Mouse (Mus musculus): Measurements from ENCODE around the gene Gm3072. TPM values are rescaled to one million over a fixed set of nuclear protein-coding genes. Genes with fewer than 3 reads are reported as not detected.
"Not testable (repeated sequence)": the region's sequence is repeated elsewhere in the genome, so short reads cannot be mapped to it uniquely, and the experiment has no call there.

Gene Gm3072
- not detected in 2 replicates for polyA plus RNA-seq (2015; fragmentation: Nextera tagmentation; extraction: Ambion mirVana)

- not testable (repeated sequence) for H3K4me3 ChIP-seq; H3K4me1 ChIP-seq; H3K4me2 ChIP-seq; H3K27me3 ChIP-seq; H3K36me3 ChIP-seq (ENCODE audit: poor library complexity, severe bottlenecking); H3K9ac ChIP-seq; H3K9me3 ChIP-seq (replicated peaks); H3K27ac ChIP-seq; ATAC-seq
- 88% methylated on average over 1 of the region's 2 CpGs for WGBS
These were observed at the start of gene Gm3072 for GRCm38 (mm10) chr14:41624512-41624911. Gm3072 (minus strand) TSS chr14:41624612.

DNA sequence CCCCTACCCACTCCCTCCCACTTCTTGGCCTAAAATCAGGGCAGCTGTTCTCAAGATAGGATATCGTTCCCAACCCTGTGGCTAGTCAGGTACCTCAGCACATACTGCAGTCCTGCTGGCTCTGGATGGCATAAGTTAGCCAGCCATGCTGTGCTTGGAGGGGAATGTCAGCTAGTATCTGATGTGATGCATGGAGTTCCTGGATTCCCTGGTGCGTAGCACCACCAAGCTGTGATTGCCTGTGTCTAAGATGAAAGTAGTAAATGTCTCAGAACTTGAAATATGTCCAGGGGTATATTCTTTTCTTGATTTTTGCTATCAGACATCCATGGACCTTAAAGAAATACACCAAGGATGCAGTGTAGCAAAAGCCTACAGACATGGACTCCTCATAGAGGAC is 23.8 kb upstream of the Gm3072 start:
- ATAC-seq; H3K36me3 ChIP-seq (ENCODE audit: poor library complexity, severe bottlenecking); H3K27ac ChIP-seq; H3K4me1 ChIP-seq; H3K9ac ChIP-seq; H3K4me2 ChIP-seq; H3K27me3 ChIP-seq; H3K4me3 ChIP-seq; H3K9me3 ChIP-seq (replicated peaks): not testable (repeated sequence)
- 90% methylated on average over 2 of the region's 2 CpGs for WGBS

GRCm38 (mm10) chr14:41646387-41646786 is 22.0 kb upstream of the Gm3072 start, which contains the start of gene Gm3676:
Gm3676 (minus strand) TSS chr14:41646487.
- H3K36me3 ChIP-seq (ENCODE audit: poor library complexity, severe bottlenecking); H3K4me1 ChIP-seq; H3K9ac ChIP-seq; H3K27me3 ChIP-seq; H3K4me2 ChIP-seq; H3K9me3 ChIP-seq (replicated peaks); ATAC-seq; H3K27ac ChIP-seq; H3K4me3 ChIP-seq: not testable (repeated sequence)
- no CpG with 5 or more reads among the region's 1 CpGs for WGBS

GRCm38 (mm10) chr14:41630144-41630543 is 5.7 kb upstream of the Gm3072 start:
- H3K9ac ChIP-seq; H3K9me3 ChIP-seq (replicated peaks); H3K4me3 ChIP-seq; H3K27ac ChIP-seq; H3K4me1 ChIP-seq; ATAC-seq; H3K27me3 ChIP-seq; H3K36me3 ChIP-seq (ENCODE audit: poor library complexity, severe bottlenecking); H3K4me2 ChIP-seq: not testable (repeated sequence)
- WGBS: 88% methylated on average over 9 of the region's 11 CpGs

GRCm38 (mm10) chr14:41622535-41622934 is 1.9 kb downstream of the Gm3072 start:
- not testable (repeated sequence) for H3K36me3 ChIP-seq (ENCODE audit: poor library complexity, severe bottlenecking); H3K9ac ChIP-seq; H3K27me3 ChIP-seq; H3K9me3 ChIP-seq (replicated peaks); H3K4me3 ChIP-seq; ATAC-seq; H3K4me2 ChIP-seq; H3K27ac ChIP-seq; H3K4me1 ChIP-seq
- WGBS: 95% methylated on average over 5 of the region's 5 CpGs

GRCm38 (mm10) chr14:41610690-41611089 is 13.7 kb downstream of the Gm3072 start:
- H3K36me3 ChIP-seq (ENCODE audit: poor library complexity, severe bottlenecking); H3K4me2 ChIP-seq; ATAC-seq; H3K4me1 ChIP-seq; H3K9me3 ChIP-seq (replicated peaks); H3K4me3 ChIP-seq; H3K27me3 ChIP-seq; H3K27ac ChIP-seq; H3K9ac ChIP-seq: not testable (repeated sequence)
- 85% methylated on average over 1 of the region's 1 CpGs for WGBS

DNA sequence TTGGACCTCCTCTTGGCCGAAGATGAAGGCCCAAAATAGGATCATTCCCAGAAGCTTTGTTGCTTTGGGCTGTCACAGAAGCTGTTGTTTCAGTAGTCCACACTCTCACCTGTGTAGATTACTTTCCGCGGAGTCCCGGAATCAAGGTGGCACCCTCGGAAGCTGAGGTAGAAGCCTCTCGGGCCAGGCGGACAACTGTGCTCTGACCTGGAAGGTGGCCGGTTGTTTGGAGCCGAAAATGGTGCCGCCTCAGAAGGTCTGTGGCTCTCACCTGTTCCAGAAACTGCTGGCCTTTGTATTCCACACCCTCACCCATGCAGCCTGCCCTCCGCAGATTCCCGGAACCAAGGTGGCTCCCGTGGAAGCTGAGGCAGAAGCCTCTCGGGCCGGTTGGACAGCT is 23.5 kb downstream of the Gm3072 start:
- not testable (repeated sequence) for H3K4me1 ChIP-seq; H3K27me3 ChIP-seq; ATAC-seq; H3K27ac ChIP-seq; H3K36me3 ChIP-seq (ENCODE audit: poor library complexity, severe bottlenecking); H3K4me3 ChIP-seq; H3K4me2 ChIP-seq; H3K9ac ChIP-seq; H3K9me3 ChIP-seq (replicated peaks)
- WGBS: 94% methylated on average over 15 of the region's 15 CpGs

GRCm38 (mm10) chr14:41586346-41586745 is 38.1 kb downstream of the Gm3072 start:
- not testable (repeated sequence) for H3K27ac ChIP-seq; ATAC-seq; H3K4me3 ChIP-seq; H3K4me1 ChIP-seq; H3K4me2 ChIP-seq; H3K9me3 ChIP-seq (replicated peaks); H3K9ac ChIP-seq; H3K36me3 ChIP-seq (ENCODE audit: poor library complexity, severe bottlenecking); H3K27me3 ChIP-seq
- 78% methylated on average over 1 of the region's 1 CpGs for WGBS

DNA sequence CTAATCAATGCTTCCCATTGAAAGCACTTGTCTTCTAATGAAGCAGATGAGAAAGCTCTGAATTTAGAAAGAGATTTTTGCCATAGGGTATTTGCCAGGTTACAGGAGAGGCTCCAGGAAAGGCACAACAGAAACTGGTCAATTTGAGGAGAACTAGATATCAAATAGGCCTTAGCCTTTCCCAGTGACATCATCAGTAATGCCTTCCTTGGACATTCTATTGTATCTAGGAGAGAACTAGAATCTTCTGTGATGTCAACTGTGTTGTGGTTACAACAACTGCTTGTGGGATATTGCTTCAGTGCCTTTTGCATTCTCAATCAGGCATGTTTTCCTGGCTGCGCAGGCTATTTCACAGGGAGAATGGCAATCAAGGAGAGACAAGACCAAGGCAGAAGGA is 51.5 kb downstream of the Gm3072 start, which contains the start of gene 1700049E17Rik2:
Gene 1700049E17Rik2, plus strand, starts transcription at position 301 of the 400 bp plus-strand sequence.
- not testable (repeated sequence) for H3K36me3 ChIP-seq (ENCODE audit: poor library complexity, severe bottlenecking); H3K4me3 ChIP-seq; H3K27me3 ChIP-seq; ATAC-seq; H3K4me1 ChIP-seq; H3K9me3 ChIP-seq (replicated peaks); H3K27ac ChIP-seq; H3K4me2 ChIP-seq; H3K9ac ChIP-seq
- no CpG with 5 or more reads among the region's 1 CpGs for WGBS

Other genes starting within 250 kb of the Gm3072 start
- not detected in 2 replicates for gene Gm7945, start 238.2 kb downstream of the Gm3072 start, polyA plus RNA-seq (2015; fragmentation: Nextera tagmentation; extraction: Ambion mirVana)
- gene Gm6482, start 216.3 kb downstream of the Gm3072 start, polyA plus RNA-seq (2015; fragmentation: Nextera tagmentation; extraction: Ambion mirVana): not detected in 2 replicates
- gene Gm7954, start 171.1 kb downstream of the Gm3072 start, polyA plus RNA-seq (2015; fragmentation: Nextera tagmentation; extraction: Ambion mirVana): not detected in 2 replicates
- not detected in 2 replicates for gene Gm3486, start 135.1 kb downstream of the Gm3072 start, polyA plus RNA-seq (2015; fragmentation: Nextera tagmentation; extraction: Ambion mirVana)
- gene Gm7970, start 69.0 kb downstream of the Gm3072 start, polyA plus RNA-seq (2015; fragmentation: Nextera tagmentation; extraction: Ambion mirVana): not detected in 2 replicates
- not detected in 2 replicates for gene 1700049E17Rik2, start 51.4 kb downstream of the Gm3072 start, polyA plus RNA-seq (2015; fragmentation: Nextera tagmentation; extraction: Ambion mirVana)
- gene Gm3676, start 21.9 kb upstream of the Gm3072 start, polyA plus RNA-seq (2015; fragmentation: Nextera tagmentation; extraction: Ambion mirVana): not detected in 2 replicates
- gene Gm8068, start 77.3 kb upstream of the Gm3072 start, polyA plus RNA-seq (2015; fragmentation: Nextera tagmentation; extraction: Ambion mirVana): not detected in 2 replicates
- gene Gm7929, start 126.0 kb upstream of the Gm3072 start, polyA plus RNA-seq (2015; fragmentation: Nextera tagmentation; extraction: Ambion mirVana): not detected in 2 replicates
- gene Gm47189, start 147.8 kb upstream of the Gm3072 start, polyA plus RNA-seq (2015; fragmentation: Nextera tagmentation; extraction: Ambion mirVana): not detected in 2 replicates